In genomic region chr10:17725037-17725584, GRCm38 (mm10) we compare ENCODE assay signal across 8 mouse cellular contexts. TPM values are rescaled to one million over a fixed set of nuclear protein-coding genes. Genes with fewer than 3 reads are reported as not detected.
DNase-seq lines count a peak whose midpoint lies in the region; ATAC-seq lines count a peak whose summit lies in the region.

No protein-coding gene starts in this region.

- H3K4me1 ChIP-seq in forebrain, embryonic 13.5 days, result peaks cover 29% of the 10 kb centered on the region
- peaks cover 34% of the 10 kb centered on the region for H3K4me1 ChIP-seq in limb, embryonic 12.5 days (replicated peaks)

- DNase-seq in cerebellum, adult 8-10 months, result peak; percentile 27
- peak; percentile 41 for DNase-seq in A20 (ENCODE audit: low read depth, low spot score)
- DNase-seq in retina, postnatal 1 day, result peak; percentile 27
- DNase-seq in urinary bladder, postnatal 10 days (ENCODE audit: low spot score), result no peak
- DNase-seq in right cerebral cortex, postnatal 10 days (ENCODE audit: low spot score in 2 of 2), result no peak

- WGBS in forebrain, embryonic 13.5 days, result 21% methylated on average over 8 of the region's 8 CpGs
- 7% methylated on average over 8 of the region's 8 CpGs for WGBS in limb, embryonic 12.5 days

- H3K9ac ChIP-seq in forebrain, embryonic 13.5 days, result peak overlapping the region; percentile 97
- peak overlapping the region; percentile 89 for H3K9ac ChIP-seq in limb, embryonic 12.5 days (replicated peaks)

- ATAC-seq in cerebellum, adult (ENCODE audit: insufficient number of reproducible peaks, low FRiP score, low TSS enrichment), result no peak
- ATAC-seq in forebrain, embryonic 13.5 days, result no peak
- ATAC-seq in limb, embryonic 12.5 days (ENCODE audit: insufficient number of reproducible peaks, insufficient read depth, low FRiP score, low TSS enrichment, low read depth), result no peak

- no peaks in the 10 kb centered on the region for H3K27me3 ChIP-seq in forebrain, embryonic 13.5 days
- no peaks in the 10 kb centered on the region for H3K27me3 ChIP-seq in limb, embryonic 12.5 days

- peak overlapping the region; percentile 70 for H3K4me2 ChIP-seq in forebrain, embryonic 13.5 days
- H3K4me2 ChIP-seq in limb, embryonic 12.5 days, result peak overlapping the region; percentile 74

- no peaks in the 10 kb centered on the region for H3K9me3 ChIP-seq in forebrain, embryonic 13.5 days (replicated peaks)
- no peaks in the 10 kb centered on the region for H3K9me3 ChIP-seq in limb, embryonic 12.5 days

- H3K36me3 ChIP-seq in forebrain, embryonic 13.5 days (ENCODE audit: poor library complexity, severe bottlenecking), result no peaks in the 10 kb centered on the region
- H3K36me3 ChIP-seq in limb, embryonic 12.5 days, result 0 out of 2 replicates have a peak, but pooled peaks cover 3% of the 10 kb centered on the region

- peak overlapping the region; percentile 93 for H3K4me3 ChIP-seq in forebrain, embryonic 13.5 days
- H3K4me3 ChIP-seq in limb, embryonic 12.5 days (replicated peaks), result peak overlapping the region; percentile 90

- no peak overlapping the region for H3K27ac ChIP-seq in forebrain, embryonic 13.5 days
- H3K27ac ChIP-seq in limb, embryonic 12.5 days, result peak overlapping the region; percentile 31; the same call in 1 of the 2 replicates

RNA-seq across cellular contexts. Expression of gene Cited2, which starts 2.1 kb away (rescaled TPM):
- polyA plus RNA-seq in forebrain, embryonic 13.5 days (2015; fragmentation: Nextera tagmentation; extraction: Ambion mirVana), result 52.2 and 63.6 TPM in 2 replicates
- 51.9 and 56.7 TPM in 2 replicates for polyA plus RNA-seq in limb, embryonic 12.5 days (2016; fragmentation: Nextera tagmentation; extraction: Ambion mirVana)

Comparison
In these comparisons a context has a peak if more than half of its experiments do, and no peak if none do; other contexts are left out.
1. DNase-seq: peak in cerebellum, adult 8-10 months (single experiment), A20 (single experiment) and retina, postnatal 1 day (single experiment); none in urinary bladder, postnatal 10 days (single experiment) and right cerebral cortex, postnatal 10 days (0 of 2).